ENCODE assay signal across 8 mouse cellular contexts in genomic region chr12:117200117-117200516, GRCm38 (mm10).
A peak's percentile ranks its signal among the peaks of the same experiment; 100 is the strongest.
DNase-seq lines count a peak whose midpoint lies in the region; ATAC-seq and TF ChIP-seq lines count a peak whose summit lies in the region.

No protein-coding gene starts in this region.

- peak; percentile 88 for ATAC-seq in cerebellum, adult (ENCODE audit: insufficient number of reproducible peaks, low FRiP score, low TSS enrichment)
- peak; percentile 86 for ATAC-seq in embryonic facial prominence, embryonic 14.5 days (ENCODE audit: low read depth)
- peak; percentile 87 for ATAC-seq in heart, embryonic 11.5 days (replicated peaks; ENCODE audit: insufficient number of reproducible peaks, low FRiP score, low TSS enrichment)
- peak; percentile 73 for ATAC-seq in kidney, embryonic 14.5 days (ENCODE audit: low FRiP score, low TSS enrichment)
- no peak; the same call in 1 of the 2 replicates for ATAC-seq in limb, embryonic 14.5 days (ENCODE audit: low FRiP score, low read depth)
- no peak for ATAC-seq in midbrain, embryonic 14.5 days (ENCODE audit: low FRiP score, low TSS enrichment)

- no peaks in the 10 kb centered on the region for H3K27me3 ChIP-seq in embryonic facial prominence, embryonic 14.5 days (replicated peaks; ENCODE audit: control insufficient read depth, insufficient read depth, low read length)
- no peaks in the 10 kb centered on the region for H3K27me3 ChIP-seq in heart, embryonic 11.5 days (ENCODE audit: control insufficient read depth, insufficient read depth, low read length)
- H3K27me3 ChIP-seq in kidney, embryonic 14.5 days (ENCODE audit: control insufficient read depth, insufficient read depth, low read length), result no peaks in the 10 kb centered on the region; the same call in 1 of the 2 replicates
- no peaks in the 10 kb centered on the region for H3K27me3 ChIP-seq in limb, embryonic 14.5 days (ENCODE audit: control insufficient read depth, insufficient read depth, low read length)
- no peaks in the 10 kb centered on the region for H3K27me3 ChIP-seq in midbrain, embryonic 14.5 days (ENCODE audit: control insufficient read depth, insufficient read depth, low read length)

- H3K36me3 ChIP-seq in embryonic facial prominence, embryonic 14.5 days (ENCODE audit: control insufficient read depth, insufficient read depth, low read length), result no peaks in the 10 kb centered on the region
- no peaks in the 10 kb centered on the region for H3K36me3 ChIP-seq in heart, embryonic 11.5 days (ENCODE audit: control insufficient read depth, insufficient read depth, low read length)
- no peaks in the 10 kb centered on the region for H3K36me3 ChIP-seq in kidney, embryonic 14.5 days (ENCODE audit: control insufficient read depth, insufficient read depth, low read length)
- H3K36me3 ChIP-seq in limb, embryonic 14.5 days (ENCODE audit: control insufficient read depth, insufficient read depth, low read length), result no peaks in the 10 kb centered on the region
- no peaks in the 10 kb centered on the region for H3K36me3 ChIP-seq in midbrain, embryonic 14.5 days (ENCODE audit: control insufficient read depth, insufficient read depth, low read length)

- H3K9ac ChIP-seq in embryonic facial prominence, embryonic 14.5 days (ENCODE audit: low read depth, low read length), result no peak overlapping the region
- H3K9ac ChIP-seq in heart, embryonic 11.5 days (ENCODE audit: low read depth, low read length), result 0 out of 2 replicates have a peak overlapping the region, but pooled peaks have one; percentile 34
- no peak overlapping the region for H3K9ac ChIP-seq in kidney, embryonic 14.5 days (ENCODE audit: low read depth, low read length)
- H3K9ac ChIP-seq in limb, embryonic 14.5 days (ENCODE audit: low read depth, low read length, severe bottlenecking), result no peak overlapping the region
- H3K9ac ChIP-seq in midbrain, embryonic 14.5 days (replicated peaks; ENCODE audit: low read length), result no peak overlapping the region

- 0 out of 2 replicates have a peak overlapping the region, but pooled peaks have one; percentile 19 for H3K4me2 ChIP-seq in embryonic facial prominence, embryonic 14.5 days (ENCODE audit: low read depth, low read length)
- H3K4me2 ChIP-seq in heart, embryonic 11.5 days, result peak overlapping the region; percentile 51
- H3K4me2 ChIP-seq in kidney, embryonic 14.5 days (replicated peaks; ENCODE audit: low read depth, low read length), result no peak overlapping the region
- H3K4me2 ChIP-seq in limb, embryonic 14.5 days (replicated peaks; ENCODE audit: low read depth, low read length, severe bottlenecking), result no peak overlapping the region
- 0 out of 2 replicates have a peak overlapping the region, but pooled peaks have one; percentile 13 for H3K4me2 ChIP-seq in midbrain, embryonic 14.5 days (ENCODE audit: low read length)

- no peaks in the 10 kb centered on the region for H3K9me3 ChIP-seq in embryonic facial prominence, embryonic 14.5 days (ENCODE audit: control insufficient read depth, low read length)
- H3K9me3 ChIP-seq in heart, embryonic 11.5 days (replicated peaks; ENCODE audit: control insufficient read depth, low read length), result no peaks in the 10 kb centered on the region
- H3K9me3 ChIP-seq in kidney, embryonic 14.5 days (ENCODE audit: control insufficient read depth, low read length), result no peaks in the 10 kb centered on the region
- H3K9me3 ChIP-seq in limb, embryonic 14.5 days (ENCODE audit: control insufficient read depth, low read length), result no peaks in the 10 kb centered on the region
- no peaks in the 10 kb centered on the region for H3K9me3 ChIP-seq in midbrain, embryonic 14.5 days (ENCODE audit: control insufficient read depth, low read length)

- 14% methylated on average over 9 of the region's 9 CpGs for WGBS in embryonic facial prominence, embryonic 14.5 days
- WGBS in heart, embryonic 11.5 days (ENCODE audit: insufficient replicate concordance), result 12% methylated on average over 9 of the region's 9 CpGs
- WGBS in kidney, embryonic 14.5 days, result 20% methylated on average over 9 of the region's 9 CpGs
- WGBS in limb, embryonic 14.5 days, result 20% methylated on average over 9 of the region's 9 CpGs
- 18% methylated on average over 9 of the region's 9 CpGs for WGBS in midbrain, embryonic 14.5 days

- H3K27ac ChIP-seq in embryonic facial prominence, embryonic 14.5 days (replicated peaks; ENCODE audit: low read depth, low read length), result no peak overlapping the region
- H3K27ac ChIP-seq in heart, embryonic 11.5 days (ENCODE audit: low read depth, low read length), result peak overlapping the region; percentile 83
- no peak overlapping the region for H3K27ac ChIP-seq in kidney, embryonic 14.5 days (ENCODE audit: low read depth, low read length)
- H3K27ac ChIP-seq in limb, embryonic 14.5 days (replicated peaks; ENCODE audit: low read depth, low read length), result no peak overlapping the region
- H3K27ac ChIP-seq in midbrain, embryonic 14.5 days (replicated peaks; ENCODE audit: low read depth, low read length), result peak overlapping the region; percentile 93

- TF ChIP-seq POLR2A in limb, embryonic 14.5 days (IDR thresholded peaks at IDR 0.05; ENCODE audit: borderline replicate concordance, extremely low read depth, insufficient read depth, insufficient read length), result no peak

- H3K4me1 ChIP-seq in embryonic facial prominence, embryonic 14.5 days (ENCODE audit: control insufficient read depth, insufficient read depth, low read length), result peaks cover 7% of the 10 kb centered on the region
- peaks cover 19% of the 10 kb centered on the region for H3K4me1 ChIP-seq in heart, embryonic 11.5 days (ENCODE audit: control insufficient read depth, insufficient read depth, low read length)
- no peaks in the 10 kb centered on the region for H3K4me1 ChIP-seq in kidney, embryonic 14.5 days (ENCODE audit: control insufficient read depth, insufficient read depth, low read length)
- H3K4me1 ChIP-seq in limb, embryonic 14.5 days (ENCODE audit: control insufficient read depth, insufficient read depth, low read length), result peaks cover 8% of the 10 kb centered on the region; the same call in 1 of the 2 replicates
- H3K4me1 ChIP-seq in midbrain, embryonic 14.5 days (ENCODE audit: control insufficient read depth, insufficient read depth, low read length), result peaks cover 94% of the 10 kb centered on the region

- no peak overlapping the region for H3K4me3 ChIP-seq in embryonic facial prominence, embryonic 14.5 days (ENCODE audit: low read depth, low read length)
- H3K4me3 ChIP-seq in heart, embryonic 11.5 days (ENCODE audit: low read depth, low read length), result no peak overlapping the region
- no peak overlapping the region for H3K4me3 ChIP-seq in kidney, embryonic 14.5 days (ENCODE audit: low read length)
- H3K4me3 ChIP-seq in limb, embryonic 14.5 days (replicated peaks; ENCODE audit: low read length), result no peak overlapping the region
- H3K4me3 ChIP-seq in midbrain, embryonic 14.5 days (replicated peaks; ENCODE audit: low read depth, low read length), result no peak overlapping the region

- DNase-seq in embryonic facial prominence, embryonic 14.5 days (ENCODE audit: low spot score), result peak; percentile 89
- DNase-seq in limb, embryonic 14.5 days (ENCODE audit: low spot score), result peak; percentile 60
- peak; percentile 76 for DNase-seq in midbrain, embryonic 14.5 days
- peak; percentile 55 for DNase-seq in testis, postnatal 10 days (ENCODE audit: low spot score)
- no peak for DNase-seq in T-cell, adult 2 months (ENCODE audit: low spot score)

Comparison
In these comparisons a context has a peak if more than half of its experiments do, and no peak if none do; other contexts are left out.
1. ATAC-seq: peak in cerebellum, adult (single experiment), embryonic facial prominence, embryonic 14.5 days (single experiment), heart, embryonic 11.5 days (single experiment) and kidney, embryonic 14.5 days (single experiment); none in limb, embryonic 14.5 days (single experiment) and midbrain, embryonic 14.5 days (single experiment).
2. H3K27ac ChIP-seq: peak in heart, embryonic 11.5 days (single experiment) and midbrain, embryonic 14.5 days (single experiment); none in embryonic facial prominence, embryonic 14.5 days (single experiment), kidney, embryonic 14.5 days (single experiment) and limb, embryonic 14.5 days (single experiment).
3. H3K4me2 ChIP-seq: peak in embryonic facial prominence, embryonic 14.5 days (single experiment), heart, embryonic 11.5 days (single experiment) and midbrain, embryonic 14.5 days (single experiment); none in kidney, embryonic 14.5 days (single experiment) and limb, embryonic 14.5 days (single experiment).